Mouse (Mus musculus): ENCODE measurements at regions not wholly inside any gene's neighbourhood (a gene's known extent, or its start where the extent isn't known, plus 50 kb on each side); places are given as distances from the start of the nearest gene placed in this dataset.

- no peak overlapping the region for H3K4me3 ChIP-seq (ENCODE audit: low read length)
- WGBS = 86% methylated on average over 4 of the region's 4 CpGs
- no peak overlapping the region for H3K9ac ChIP-seq (ENCODE audit: low read depth, low read length)
- no peak for ATAC-seq (ENCODE audit: low FRiP score, low TSS enrichment)
- no peaks in the 10 kb centered on the region for H3K9me3 ChIP-seq (ENCODE audit: control insufficient read depth, low read length)
- H3K27ac ChIP-seq (ENCODE audit: low read depth, low read length) = no peak overlapping the region
- H3K4me1 ChIP-seq (ENCODE audit: control insufficient read depth, insufficient read depth, low read length) = no peaks in the 10 kb centered on the region
- no peak overlapping the region for H3K4me2 ChIP-seq (replicated peaks; ENCODE audit: low read depth, low read length)
- no peaks in the 10 kb centered on the region for H3K27me3 ChIP-seq (ENCODE audit: control insufficient read depth, insufficient read depth, low read length)
- H3K36me3 ChIP-seq (ENCODE audit: control insufficient read depth, insufficient read depth, low read length) = no peaks in the 10 kb centered on the region
Observed at GRCm38 (mm10) chr1:169803428-169804138, 56.1 kb upstream of the Rgs4 start.

GRCm38 (mm10) chr1:169802868-169803267 is 55.4 kb upstream of the Rgs4 start:
- Histone ChIP-seq H3K4me1 (ENCODE audit: control insufficient read depth, insufficient read depth, low read length) (no peaks in the 10 kb centered on the region), H3K9ac (ENCODE audit: low read depth, low read length) (no peak overlapping the region), H3K36me3 (ENCODE audit: control insufficient read depth, insufficient read depth, low read length) (no peaks in the 10 kb centered on the region), H3K27me3 (ENCODE audit: control insufficient read depth, insufficient read depth, low read length) (no peaks in the 10 kb centered on the region), H3K9me3 (ENCODE audit: control insufficient read depth, low read length) (no peaks in the 10 kb centered on the region), H3K4me2 (replicated peaks; ENCODE audit: low read depth, low read length) (no peak overlapping the region), H3K4me3 (ENCODE audit: low read length) (no peak overlapping the region), H3K27ac (ENCODE audit: low read depth, low read length) (no peak overlapping the region)
- no peak for ATAC-seq (ENCODE audit: low FRiP score, low TSS enrichment)
- 92% methylated on average over 4 of the region's 4 CpGs for WGBS

- H3K4me1 ChIP-seq (ENCODE audit: control insufficient read depth, insufficient read depth, low read length) = no peaks in the 10 kb centered on the region
- WGBS = 88% methylated on average over 8 of the region's 8 CpGs
- no peak overlapping the region for H3K4me3 ChIP-seq (ENCODE audit: low read length)
- no peaks in the 10 kb centered on the region for H3K9me3 ChIP-seq (ENCODE audit: control insufficient read depth, low read length)
- ATAC-seq (ENCODE audit: low FRiP score, low TSS enrichment) = no peak
- no peaks in the 10 kb centered on the region for H3K27me3 ChIP-seq (ENCODE audit: control insufficient read depth, insufficient read depth, low read length)
- no peaks in the 10 kb centered on the region for H3K36me3 ChIP-seq (ENCODE audit: control insufficient read depth, insufficient read depth, low read length)
- no peak overlapping the region for H3K27ac ChIP-seq (ENCODE audit: low read depth, low read length)
- H3K9ac ChIP-seq (ENCODE audit: low read depth, low read length) = no peak overlapping the region
- H3K4me2 ChIP-seq (replicated peaks; ENCODE audit: low read depth, low read length) = no peak overlapping the region
Observed at GRCm38 (mm10) chr1:169802053-169802830, 54.8 kb upstream of the Rgs4 start.
